Mouse (Mus musculus) liver, embryonic 15.5 days (tissue): ENCODE results near the gene Syt5. TPM values are rescaled to one million over a fixed set of nuclear protein-coding genes. Genes with fewer than 3 reads are reported as not detected.

Experiments used
- ATAC-seq: fragments of 200-750 bp; cut with Nextera tagmentation; 2 replicates; pipeline ENCODE4 v1.8.0; 2017; ENCODE audit warnings: moderate number of reproducible peaks, mild to moderate bottlenecking, moderate library complexity; ENCODE audit not compliant: insufficient read depth
- H3K27ac ChIP-seq: fragments of 300-500 bp; sonication (generic); replicated peaks from 2 replicates; pipeline ENCODE4 v1.5.1; 2015; ENCODE audit warnings: mild to moderate bottlenecking, inconsistent platforms
- H3K27me3 ChIP-seq: fragments of 300-500 bp; sonication (generic); 2 replicates; pipeline ENCODE4 v1.6.1; 2015; ENCODE audit warnings: mild to moderate bottlenecking, inconsistent platforms
- H3K36me3 ChIP-seq: fragments of 300-500 bp; sonication (generic); replicated peaks from 2 replicates; pipeline ENCODE4 v1.6.1; 2015; ENCODE audit warnings: moderate library complexity, mild to moderate bottlenecking, inconsistent platforms
- H3K4me1 ChIP-seq: fragments of 300-500 bp; sonication (generic); replicated peaks from 2 replicates; pipeline ENCODE4 v1.6.1; 2015; ENCODE audit warnings: inconsistent platforms
- H3K4me2 ChIP-seq: fragments of 300-500 bp; sonication (generic); 2 replicates; pipeline ENCODE4 v1.6.1; 2015; ENCODE audit warnings: moderate library complexity, mild to moderate bottlenecking, inconsistent platforms
- H3K4me3 ChIP-seq: fragments of 300-500 bp; sonication (generic); replicated peaks from 2 replicates; pipeline ENCODE4 v1.5.1; 2015; ENCODE audit warnings: mild to moderate bottlenecking, inconsistent platforms
- H3K9ac ChIP-seq: fragments of 300-500 bp; sonication (generic); 2 replicates; pipeline ENCODE4 v1.6.1; 2015; ENCODE audit warnings: moderate library complexity, mild to moderate bottlenecking, inconsistent platforms
- H3K9me3 ChIP-seq: fragments of 300-500 bp; sonication (generic); replicated peaks from 2 replicates; pipeline ENCODE4 v1.6.1; 2016; ENCODE audit warnings: inconsistent platforms
- WGBS: fragments of 180-500 bp; shearing (Covaris S2); methylation state at CpG from one replicate; pipeline ENCODE4 v1.1.7; 2015; ENCODE audit warnings: mixed read lengths; ENCODE audit not compliant: insufficient replicate concordance; 5-methylcytosine and 5-hydroxymethylcytosine counted together
- polyA plus RNA-seq: library from polyadenylated mRNA; unstranded; fragments of >200 nt; fragmentation: Nextera tagmentation; extraction: Ambion mirVana; gene quantifications from 2 replicates; pipeline ENCODE4 v1.2.1, GENCODE M21; 2015

Gene Syt5
- polyA plus RNA-seq, 1 experiment from 2014 or later: 0.35 TPM

GRCm38 (mm10) chr7:4508062-4508738 is 39.1 kb downstream of the Syt5 start:
- 82% methylated on average over 32 of the region's 32 CpGs for WGBS
- no peak overlapping the region for H3K9ac ChIP-seq
- no peak for ATAC-seq
- H3K4me3 ChIP-seq: no peak overlapping the region
- no peak overlapping the region for H3K4me2 ChIP-seq
- H3K9me3 ChIP-seq: no peaks in the 10 kb centered on the region
- H3K27ac ChIP-seq: no peak overlapping the region
- no peaks in the 10 kb centered on the region for H3K36me3 ChIP-seq
- no peaks in the 10 kb centered on the region for H3K27me3 ChIP-seq
- H3K4me1 ChIP-seq: peaks cover 40% of the 10 kb centered on the region

- H3K4me1 ChIP-seq: peaks cover 48% of the 10 kb centered on the region
Measured at GRCm38 (mm10) chr7:4507220-4507619, 40.1 kb downstream of the Syt5 start.

GRCm38 (mm10) chr7:4504646-4505435 is 42.5 kb downstream of the Syt5 start:
- Histone ChIP-seq H3K36me3 (no peaks in the 10 kb centered on the region), H3K4me1 (peaks cover 57% of the 10 kb centered on the region), H3K4me3 (no peak overlapping the region), H3K4me2 (0 out of 2 replicates have a peak overlapping the region, but pooled peaks have one; percentile 6), H3K9ac (no peak overlapping the region; the same call in 1 of the 2 replicates), H3K27ac (peak overlapping the region; percentile 67), H3K9me3 (no peaks in the 10 kb centered on the region), H3K27me3 (no peaks in the 10 kb centered on the region)
- no peak for ATAC-seq
- WGBS: 13% methylated on average over 11 of the region's 11 CpGs

More at GRCm38 (mm10) chr7:4507220-4507619, 40.1 kb downstream of the Syt5 start:
- H3K4me2 ChIP-seq: no peak overlapping the region
- no peaks in the 10 kb centered on the region for H3K36me3 ChIP-seq
- no peaks in the 10 kb centered on the region for H3K9me3 ChIP-seq
- H3K27ac ChIP-seq: no peak overlapping the region
- H3K4me3 ChIP-seq: no peak overlapping the region
- 39% methylated on average over 3 of the region's 4 CpGs for WGBS
- ATAC-seq: no peak
- H3K27me3 ChIP-seq: no peaks in the 10 kb centered on the region
- H3K9ac ChIP-seq: no peak overlapping the region

GRCm38 (mm10) chr7:4503858-4504257 is 43.5 kb downstream of the Syt5 start:
- Histone ChIP-seq H3K4me1 (peaks cover 61% of the 10 kb centered on the region), H3K4me3 (no peak overlapping the region), H3K4me2 (no peak overlapping the region), H3K27me3 (no peaks in the 10 kb centered on the region), H3K9ac (no peak overlapping the region), H3K27ac (peak overlapping the region; percentile 67), H3K36me3 (0 out of 2 replicates have a peak, but pooled peaks cover 3% of the 10 kb centered on the region), H3K9me3 (no peaks in the 10 kb centered on the region)
- 43% methylated on average over 5 of the region's 5 CpGs for WGBS
- ATAC-seq: no peak

- Histone ChIP-seq H3K27ac (peak overlapping the region; percentile 91), H3K4me2 (peak overlapping the region; percentile 84; the same call in 1 of the 2 replicates)
- no peak for ATAC-seq
Measured at GRCm38 (mm10) chr7:4503100-4503499, 44.2 kb downstream of the Syt5 start.

GRCm38 (mm10) chr7:4502421-4503090 is 44.8 kb downstream of the Syt5 start:
- no peak for ATAC-seq
- Histone ChIP-seq H3K9ac (peak overlapping the region; percentile 97), H3K27me3 (no peaks in the 10 kb centered on the region), H3K27ac (peak overlapping the region; percentile 91), H3K9me3 (no peaks in the 10 kb centered on the region), H3K4me3 (peak overlapping the region; percentile 93), H3K4me1 (peaks cover 67% of the 10 kb centered on the region), H3K4me2 (peak overlapping the region; percentile 84), H3K36me3 (peaks cover 9% of the 10 kb centered on the region; the same call in 1 of the 2 replicates)
- 5% methylated on average over 14 of the region's 14 CpGs for WGBS

More at GRCm38 (mm10) chr7:4503100-4503499, 44.2 kb downstream of the Syt5 start:
- no peak overlapping the region for H3K4me3 ChIP-seq
- H3K9ac ChIP-seq: no peak overlapping the region
- H3K36me3 ChIP-seq: 0 out of 2 replicates have a peak, but pooled peaks cover 7% of the 10 kb centered on the region
- 70% methylated on average over 4 of the region's 4 CpGs for WGBS
- H3K9me3 ChIP-seq: no peaks in the 10 kb centered on the region
- peaks cover 69% of the 10 kb centered on the region for H3K4me1 ChIP-seq
- no peaks in the 10 kb centered on the region for H3K27me3 ChIP-seq

- Histone ChIP-seq H3K27me3 (no peaks in the 10 kb centered on the region), H3K4me3 (peak within 1 kb of the TSS; percentile 93), H3K36me3 (peaks cover 16% of the 10 kb centered on the region), H3K4me2 (peak within 1 kb of the TSS; percentile 84), H3K27ac (peak within 1 kb of the TSS; percentile 91), H3K9me3 (no peaks in the 10 kb centered on the region), H3K4me1 (peaks cover 63% of the 10 kb centered on the region), H3K9ac (peak within 1 kb of the TSS; percentile 97)
- ATAC-seq: peak; percentile 94
- under 1% methylated on average over 62 of the region's 62 CpGs for WGBS
Measured at GRCm38 (mm10) chr7:4501558-4502397, 45.6 kb downstream of the Syt5 start, which contains the start of gene Ppp1r12c. Ppp1r12c (minus strand) TSS chr7:4501680.

- peak overlapping the region; percentile 91 for H3K27ac ChIP-seq
- no peaks in the 10 kb centered on the region for H3K27me3 ChIP-seq
- H3K4me3 ChIP-seq: peak overlapping the region; percentile 93
- H3K4me1 ChIP-seq: peaks cover 60% of the 10 kb centered on the region
- peaks cover 24% of the 10 kb centered on the region for H3K36me3 ChIP-seq
- H3K9ac ChIP-seq: peak overlapping the region; percentile 97
- no peaks in the 10 kb centered on the region for H3K9me3 ChIP-seq
- ATAC-seq: peak; percentile 53
- 0% methylated on average over 48 of the region's 52 CpGs for WGBS
- peak overlapping the region; percentile 84 for H3K4me2 ChIP-seq
Measured at GRCm38 (mm10) chr7:4500892-4501471, 46.4 kb downstream of the Syt5 start.

- Histone ChIP-seq H3K4me2 (peak overlapping the region; percentile 84), H3K9ac (peak overlapping the region; percentile 97; the same call in 1 of the 2 replicates), H3K9me3 (no peaks in the 10 kb centered on the region), H3K27ac (no peak overlapping the region), H3K4me1 (peaks cover 55% of the 10 kb centered on the region), H3K4me3 (no peak overlapping the region), H3K27me3 (no peaks in the 10 kb centered on the region), H3K36me3 (peaks cover 34% of the 10 kb centered on the region)
- WGBS: 83% methylated on average over 4 of the region's 4 CpGs
- no peak for ATAC-seq
Measured at GRCm38 (mm10) chr7:4499034-4499433, 48.3 kb downstream of the Syt5 start.

GRCm38 (mm10) chr7:4498251-4498650 is 49.1 kb downstream of the Syt5 start:
- peaks cover 57% of the 10 kb centered on the region for H3K4me1 ChIP-seq
- H3K4me2 ChIP-seq: peak overlapping the region; percentile 84; the same call in 1 of the 2 replicates
- 47% methylated on average over 9 of the region's 9 CpGs for WGBS
- no peak overlapping the region for H3K4me3 ChIP-seq
- H3K9me3 ChIP-seq: no peaks in the 10 kb centered on the region
- H3K9ac ChIP-seq: no peak overlapping the region
- H3K36me3 ChIP-seq: peaks cover 35% of the 10 kb centered on the region
- H3K27me3 ChIP-seq: no peaks in the 10 kb centered on the region
- no peak overlapping the region for H3K27ac ChIP-seq
- ATAC-seq: no peak
